Mouse (Mus musculus): ENCODE results near the gene Cmc2. TPM values are rescaled to one million over a fixed set of nuclear protein-coding genes. Genes with fewer than 3 reads are reported as not detected.

Gene Cmc2
- polyA plus RNA-seq, 1 experiment from 2014 or later = 80.2 TPM

DNA sequence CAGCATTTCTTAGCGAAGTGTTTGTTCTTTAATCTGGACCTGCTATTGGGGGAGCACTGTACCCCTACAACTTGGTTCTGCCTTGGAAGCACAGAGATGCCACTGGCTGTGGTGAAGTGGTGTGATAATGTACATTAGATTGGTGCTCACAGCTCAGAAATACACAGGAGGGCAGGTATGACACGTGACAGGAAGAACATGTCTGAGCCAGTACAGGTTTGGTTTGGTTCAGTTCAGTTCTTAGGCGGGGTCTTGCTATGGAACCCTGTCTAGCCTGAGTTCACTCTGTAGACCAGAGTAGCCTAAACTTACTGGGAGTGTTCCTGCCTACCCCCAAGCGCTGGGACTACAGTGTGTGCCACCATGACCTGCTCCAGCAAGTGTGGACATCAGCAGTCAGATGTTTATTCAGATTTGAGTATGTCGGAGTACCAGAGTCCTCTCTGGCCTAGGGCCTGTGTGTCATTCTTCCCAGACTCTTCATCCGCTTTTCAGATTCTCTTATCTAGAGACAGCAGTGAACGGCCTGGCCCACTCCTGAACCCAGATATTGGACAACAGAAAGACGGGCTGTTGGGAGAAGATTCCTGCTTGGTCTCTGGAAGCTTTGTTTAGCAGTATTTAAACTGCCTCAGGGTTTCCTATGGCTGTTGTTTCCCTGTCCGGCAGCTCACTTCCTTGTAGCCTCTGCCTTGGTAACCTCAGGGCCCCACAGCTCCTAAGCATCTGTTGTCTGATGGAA is 24.1 kb upstream of the Cmc2 start:
- Histone ChIP-seq H3K27me3 (ENCODE audit: control insufficient read depth, insufficient read depth, low read length) (no peaks in the 10 kb centered on the region), H3K4me2 (replicated peaks; ENCODE audit: low read depth, low read length) (no peak overlapping the region), H3K4me3 (ENCODE audit: low read length) (no peak overlapping the region), H3K9me3 (ENCODE audit: control insufficient read depth, low read length) (no peaks in the 10 kb centered on the region), H3K4me1 (ENCODE audit: control insufficient read depth, insufficient read depth, low read length) (no peaks in the 10 kb centered on the region), H3K27ac (ENCODE audit: low read depth, low read length) (no peak overlapping the region), H3K36me3 (ENCODE audit: control insufficient read depth, insufficient read depth, low read length) (peaks cover 3% of the 10 kb centered on the region; the same call in 1 of the 2 replicates), H3K9ac (ENCODE audit: low read depth, low read length) (no peak overlapping the region)
- 84% methylated on average over 9 of the region's 9 CpGs for WGBS
- no peak for ATAC-seq (ENCODE audit: low FRiP score, low TSS enrichment)

DNA sequence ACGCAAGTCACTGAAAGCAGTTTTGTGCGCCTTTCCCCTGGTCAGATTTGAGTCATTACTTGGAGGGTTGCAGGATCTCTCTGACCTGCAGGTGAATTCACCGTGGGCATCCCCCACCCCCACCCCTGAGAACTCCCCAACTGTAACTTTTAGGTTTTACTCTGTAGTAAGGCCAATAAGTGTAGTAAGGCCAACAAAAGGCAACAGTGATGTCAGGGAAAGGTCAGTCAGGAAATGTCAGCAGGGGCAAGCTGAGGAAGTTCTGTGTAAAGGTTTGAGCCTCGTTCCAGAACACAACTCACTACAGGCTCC is 23.1 kb upstream of the Cmc2 start:
- Histone ChIP-seq H3K9ac (ENCODE audit: low read depth, low read length) (peak overlapping the region; percentile 86; the same call in 1 of the 2 replicates), H3K27ac (ENCODE audit: low read depth, low read length) (no peak overlapping the region), H3K36me3 (ENCODE audit: control insufficient read depth, insufficient read depth, low read length) (peaks cover 3% of the 10 kb centered on the region; the same call in 1 of the 2 replicates), H3K4me2 (replicated peaks; ENCODE audit: low read depth, low read length) (peak overlapping the region; percentile 97), H3K27me3 (ENCODE audit: control insufficient read depth, insufficient read depth, low read length) (no peaks in the 10 kb centered on the region), H3K9me3 (ENCODE audit: control insufficient read depth, low read length) (no peaks in the 10 kb centered on the region), H3K4me3 (ENCODE audit: low read length) (peak overlapping the region; percentile 97), H3K4me1 (ENCODE audit: control insufficient read depth, insufficient read depth, low read length) (no peaks in the 10 kb centered on the region)
- no peak for ATAC-seq (ENCODE audit: low FRiP score, low TSS enrichment)
- 9% methylated on average over 4 of the region's 4 CpGs for WGBS

DNA sequence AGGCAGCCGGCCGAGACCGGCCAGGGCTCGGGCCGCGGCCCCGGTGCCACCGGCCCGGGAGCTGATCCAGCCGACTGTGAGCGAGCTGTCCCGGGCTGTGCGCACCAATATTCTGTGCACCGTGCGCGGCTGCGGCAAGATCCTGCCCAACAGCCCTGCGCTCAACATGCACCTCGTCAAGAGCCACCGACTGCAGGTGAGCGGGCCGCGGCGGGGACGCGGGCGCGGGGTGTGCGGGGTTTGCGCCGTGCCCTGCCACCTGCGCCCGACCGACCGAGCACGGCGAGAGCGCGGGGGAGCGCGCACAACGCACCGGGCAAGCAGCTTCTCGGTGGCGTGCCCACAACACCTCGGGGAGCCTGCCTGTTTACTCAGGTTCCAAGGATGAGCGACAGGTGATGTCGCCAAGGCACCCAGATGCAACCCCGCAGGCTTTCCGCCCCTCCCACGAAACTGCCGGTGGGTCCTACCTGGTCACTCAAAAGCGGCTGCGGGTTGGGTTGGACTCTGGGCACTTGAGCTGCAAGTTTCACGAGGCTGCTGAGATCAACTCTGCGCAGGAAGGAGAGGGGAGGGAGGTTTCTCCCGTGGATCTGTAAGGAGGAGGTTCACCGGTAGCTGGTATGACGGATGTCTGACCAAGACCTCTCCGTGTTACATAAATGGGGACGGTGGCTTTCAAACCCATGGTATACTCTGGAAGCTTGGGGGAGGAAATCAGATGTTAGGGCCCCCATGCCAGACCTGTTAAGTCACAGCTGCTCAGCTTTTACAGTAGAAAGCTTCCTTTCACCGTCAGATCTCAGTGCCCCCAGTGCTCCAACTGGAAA is 22.5 kb upstream of the Cmc2 start:
- ATAC-seq (ENCODE audit: low FRiP score, low TSS enrichment) = peak; percentile 68
- H3K27me3 ChIP-seq (ENCODE audit: control insufficient read depth, insufficient read depth, low read length) = no peaks in the 10 kb centered on the region
- WGBS = under 1% methylated on average over 56 of the region's 62 CpGs

DNA sequence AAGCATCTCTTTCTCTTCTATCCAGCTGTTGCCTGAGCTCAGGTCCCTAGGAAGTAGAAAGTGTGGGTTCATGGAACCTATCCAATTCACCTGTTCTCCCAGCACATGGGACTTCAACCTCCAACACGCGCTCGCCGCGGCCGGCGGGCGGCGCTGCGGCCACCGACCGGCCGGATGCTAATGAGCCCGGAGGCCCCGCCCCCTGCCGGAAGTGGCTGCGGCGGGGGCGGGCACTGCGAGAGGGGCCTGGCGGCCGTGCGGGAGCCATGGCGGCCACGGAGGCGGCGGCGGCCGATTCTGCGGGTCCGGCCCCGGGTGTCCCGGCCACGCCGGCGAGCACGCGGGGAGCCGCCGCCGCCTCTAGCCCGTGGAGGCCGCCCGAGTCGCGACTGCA is 21.9 kb upstream of the Cmc2 start, which contains the start of gene Atmin:
Gene Atmin, plus strand, starts transcription at position 233 of the 394 bp plus-strand sequence.
- under 1% methylated on average over 40 of the region's 46 CpGs for WGBS
- H3K36me3 ChIP-seq (ENCODE audit: control insufficient read depth, insufficient read depth, low read length) = peaks cover 12% of the 10 kb centered on the region; the same call in 1 of the 2 replicates
- H3K27ac ChIP-seq (ENCODE audit: low read depth, low read length) = 0 out of 2 replicates have a peak within 1 kb of the TSS, but pooled peaks have one; percentile 37
- ATAC-seq (ENCODE audit: low FRiP score, low TSS enrichment) = peak; percentile 91
- H3K9me3 ChIP-seq (ENCODE audit: control insufficient read depth, low read length) = no peaks in the 10 kb centered on the region
- H3K4me1 ChIP-seq (ENCODE audit: control insufficient read depth, insufficient read depth, low read length) = no peaks in the 10 kb centered on the region
- peak within 1 kb of the TSS; percentile 97 for H3K4me3 ChIP-seq (ENCODE audit: low read length)
- H3K9ac ChIP-seq (ENCODE audit: low read depth, low read length) = peak within 1 kb of the TSS; percentile 86
- H3K27me3 ChIP-seq (ENCODE audit: control insufficient read depth, insufficient read depth, low read length) = no peaks in the 10 kb centered on the region
- peak within 1 kb of the TSS; percentile 97 for H3K4me2 ChIP-seq (replicated peaks; ENCODE audit: low read depth, low read length)

More for the DNA sequence above, 22.5 kb upstream of the Cmc2 start:
- Histone ChIP-seq H3K4me1 (ENCODE audit: control insufficient read depth, insufficient read depth, low read length) (no peaks in the 10 kb centered on the region), H3K27ac (ENCODE audit: low read depth, low read length) (0 out of 2 replicates have a peak overlapping the region, but pooled peaks have one; percentile 37), H3K9ac (ENCODE audit: low read depth, low read length) (peak overlapping the region; percentile 86), H3K4me2 (replicated peaks; ENCODE audit: low read depth, low read length) (peak overlapping the region; percentile 97), H3K36me3 (ENCODE audit: control insufficient read depth, insufficient read depth, low read length) (peaks cover 7% of the 10 kb centered on the region; the same call in 1 of the 2 replicates), H3K4me3 (ENCODE audit: low read length) (peak overlapping the region; percentile 97), H3K9me3 (ENCODE audit: control insufficient read depth, low read length) (no peaks in the 10 kb centered on the region)

DNA sequence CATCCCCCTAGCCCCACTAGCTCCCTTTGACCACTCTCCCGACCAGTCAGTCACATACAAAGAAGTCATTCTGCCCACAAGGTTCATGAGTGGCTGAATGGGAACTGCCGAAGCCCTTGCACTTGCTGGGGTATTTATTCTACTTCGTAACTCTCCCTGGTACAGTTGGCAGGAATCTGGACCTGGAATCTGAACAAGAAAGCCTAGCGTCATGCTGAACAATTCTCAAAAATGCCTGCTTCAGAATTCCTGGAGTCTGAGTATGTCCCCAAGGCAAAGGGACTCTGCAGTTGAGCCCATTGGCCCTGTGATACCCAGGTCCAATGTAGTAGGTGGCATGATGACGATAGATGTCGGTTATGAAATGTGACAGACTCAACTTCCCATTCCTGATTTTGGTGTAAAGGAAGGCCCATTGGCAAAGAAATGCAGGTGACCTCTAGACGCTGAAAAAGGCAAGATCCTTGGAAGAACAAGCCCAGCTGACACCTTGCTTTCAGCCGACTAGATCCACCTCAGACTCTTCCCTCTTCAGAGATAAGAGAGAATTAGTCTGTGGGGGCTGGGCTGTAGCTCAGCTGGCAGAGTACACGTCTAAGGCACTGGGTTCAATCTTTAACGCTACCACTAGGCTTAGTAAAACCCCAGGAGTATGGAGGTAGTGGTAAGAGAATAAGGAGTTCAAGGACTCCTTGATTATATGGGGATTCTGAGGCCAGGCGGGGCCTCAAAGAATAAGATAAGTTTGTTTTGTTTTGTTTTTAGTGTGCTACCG is 21.2 kb upstream of the Cmc2 start:
- peak overlapping the region; percentile 30; the same call in 1 of the 2 replicates for H3K4me2 ChIP-seq (replicated peaks; ENCODE audit: low read depth, low read length)
- H3K27ac ChIP-seq (ENCODE audit: low read depth, low read length) = no peak overlapping the region
- H3K9me3 ChIP-seq (ENCODE audit: control insufficient read depth, low read length) = no peaks in the 10 kb centered on the region
- H3K4me3 ChIP-seq (ENCODE audit: low read length) = no peak overlapping the region
- H3K4me1 ChIP-seq (ENCODE audit: control insufficient read depth, insufficient read depth, low read length) = no peaks in the 10 kb centered on the region
- 75% methylated on average over 12 of the region's 12 CpGs for WGBS
- ATAC-seq (ENCODE audit: low FRiP score, low TSS enrichment) = no peak
- H3K36me3 ChIP-seq (ENCODE audit: control insufficient read depth, insufficient read depth, low read length) = peaks cover 17% of the 10 kb centered on the region; the same call in 1 of the 2 replicates
- H3K27me3 ChIP-seq (ENCODE audit: control insufficient read depth, insufficient read depth, low read length) = no peaks in the 10 kb centered on the region
- H3K9ac ChIP-seq (ENCODE audit: low read depth, low read length) = no peak overlapping the region

DNA sequence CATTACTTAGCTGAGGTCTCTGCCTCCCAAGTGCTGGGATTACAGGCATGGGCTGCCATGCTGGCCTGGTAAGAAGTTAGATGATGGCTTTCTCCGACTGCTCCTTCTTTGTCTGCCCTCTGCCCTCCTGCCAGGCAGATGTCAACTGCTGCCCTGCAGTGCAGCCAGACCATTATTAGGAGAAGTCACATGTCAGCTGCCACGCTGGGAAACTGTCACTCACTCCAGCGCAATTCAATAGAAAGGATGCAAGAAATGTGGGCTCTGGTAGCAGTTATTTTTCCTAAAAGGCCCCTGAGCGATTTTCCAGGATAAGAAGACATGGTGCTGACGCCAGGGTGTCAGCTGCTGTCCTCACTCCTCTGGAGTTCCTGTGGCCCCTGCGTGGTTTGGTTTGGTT is 14.3 kb upstream of the Cmc2 start:
- peaks cover 69% of the 10 kb centered on the region for H3K36me3 ChIP-seq (ENCODE audit: control insufficient read depth, insufficient read depth, low read length)
- no peak overlapping the region for H3K4me3 ChIP-seq (ENCODE audit: low read length)
- H3K9me3 ChIP-seq (ENCODE audit: control insufficient read depth, low read length) = no peaks in the 10 kb centered on the region
- whole genome bisulfite sequencing = 88% methylated on average over 6 of the region's 6 CpGs
- no peaks in the 10 kb centered on the region for H3K4me1 ChIP-seq (ENCODE audit: control insufficient read depth, insufficient read depth, low read length)
- no peak overlapping the region for H3K4me2 ChIP-seq (replicated peaks; ENCODE audit: low read depth, low read length)
- H3K27ac ChIP-seq (ENCODE audit: low read depth, low read length) = no peak overlapping the region
- ATAC-seq (ENCODE audit: low FRiP score, low TSS enrichment) = no peak
- no peaks in the 10 kb centered on the region for H3K27me3 ChIP-seq (ENCODE audit: control insufficient read depth, insufficient read depth, low read length)
- H3K9ac ChIP-seq (ENCODE audit: low read depth, low read length) = no peak overlapping the region

DNA sequence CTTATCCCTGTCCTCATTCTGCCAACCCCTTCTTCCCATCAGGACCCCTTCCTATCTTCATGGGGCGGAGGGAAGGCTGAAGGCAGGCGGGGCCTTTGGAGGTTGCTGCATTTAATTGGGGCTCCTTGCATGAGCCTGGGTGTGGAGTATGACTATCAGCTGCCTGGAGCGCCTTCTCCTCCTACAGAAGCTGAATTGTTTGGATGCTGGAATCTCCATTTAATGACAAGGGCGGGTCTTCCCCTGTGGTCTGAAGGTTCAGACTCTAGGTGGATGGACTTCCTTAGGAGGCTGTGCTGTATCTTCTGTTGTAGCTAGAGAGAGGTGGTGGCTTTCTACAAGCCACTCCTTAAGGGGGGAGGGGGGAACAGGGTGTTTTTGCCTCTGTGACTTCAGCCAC is 13.7 kb upstream of the Cmc2 start:
- no peak overlapping the region for H3K4me2 ChIP-seq (replicated peaks; ENCODE audit: low read depth, low read length)
- H3K4me3 ChIP-seq (ENCODE audit: low read length) = no peak overlapping the region
- no peaks in the 10 kb centered on the region for H3K27me3 ChIP-seq (ENCODE audit: control insufficient read depth, insufficient read depth, low read length)
- no peak for ATAC-seq (ENCODE audit: low FRiP score, low TSS enrichment)
- no peaks in the 10 kb centered on the region for H3K9me3 ChIP-seq (ENCODE audit: control insufficient read depth, low read length)
- peaks cover 69% of the 10 kb centered on the region for H3K36me3 ChIP-seq (ENCODE audit: control insufficient read depth, insufficient read depth, low read length)
- no peak overlapping the region for H3K9ac ChIP-seq (ENCODE audit: low read depth, low read length)
- H3K4me1 ChIP-seq (ENCODE audit: control insufficient read depth, insufficient read depth, low read length) = no peaks in the 10 kb centered on the region
- 90% methylated on average over 4 of the region's 4 CpGs for WGBS
- H3K27ac ChIP-seq (ENCODE audit: low read depth, low read length) = no peak overlapping the region

DNA sequence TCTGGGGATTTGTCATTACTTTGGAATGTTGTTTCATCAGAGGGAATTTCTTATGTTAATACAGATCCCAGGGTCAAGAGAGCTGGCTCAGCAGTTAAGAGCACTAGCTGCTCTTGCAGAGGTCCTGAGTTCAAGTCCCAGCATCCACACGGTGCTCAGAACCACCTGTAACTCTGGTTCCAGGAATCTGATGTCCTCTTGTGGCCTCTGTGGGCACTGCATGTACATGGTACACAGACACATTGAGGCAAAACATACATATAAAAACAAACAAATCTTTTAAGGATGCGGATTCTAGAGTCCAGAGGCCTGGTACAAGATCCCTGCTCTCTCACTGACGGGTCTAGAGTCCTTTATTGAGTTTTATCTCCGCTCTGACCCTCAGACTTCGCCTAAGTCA is 7.3 kb upstream of the Cmc2 start:
- no peaks in the 10 kb centered on the region for H3K4me1 ChIP-seq (ENCODE audit: control insufficient read depth, insufficient read depth, low read length)
- WGBS = 92% methylated on average over 5 of the region's 5 CpGs
- H3K9ac ChIP-seq (ENCODE audit: low read depth, low read length) = no peak overlapping the region
- H3K27ac ChIP-seq (ENCODE audit: low read depth, low read length) = no peak overlapping the region
- H3K27me3 ChIP-seq (ENCODE audit: control insufficient read depth, insufficient read depth, low read length) = no peaks in the 10 kb centered on the region
- no peak overlapping the region for H3K4me3 ChIP-seq (ENCODE audit: low read length)
- no peak overlapping the region for H3K4me2 ChIP-seq (replicated peaks; ENCODE audit: low read depth, low read length)
- H3K9me3 ChIP-seq (ENCODE audit: control insufficient read depth, low read length) = no peaks in the 10 kb centered on the region
- ATAC-seq (ENCODE audit: low FRiP score, low TSS enrichment) = no peak
- peaks cover 52% of the 10 kb centered on the region for H3K36me3 ChIP-seq (ENCODE audit: control insufficient read depth, insufficient read depth, low read length)

All from kidney, embryonic 14.5 days (tissue).